Mouse (Mus musculus) spleen, adult 2 months (tissue): ENCODE measurements around the gene Cd3eap.

Experiments used
- CTCF ChIP-seq: fragments of 200-500 bp; IDR thresholded peaks from 2 replicates; pipeline ENCODE4 v1.5.1; 2011; ENCODE audit warnings: mild to moderate bottlenecking, inconsistent platforms; ENCODE audit not compliant: insufficient read depth, insufficient read length, insufficient replicate concordance; ENCODE audit errors: extremely low read depth
- POLR2A ChIP-seq: fragments of 200-500 bp; IDR thresholded peaks from 2 replicates; pipeline ENCODE4 v1.6.1; 2011; ENCODE audit warnings: low read depth, low read length, inconsistent platforms

- TF ChIP-seq CTCF (no peak), POLR2A (no peak)
Observed at GRCm38 (mm10) chr7:19356311-19356710, 3.0 kb downstream of the Cd3eap start.
